Mouse (Mus musculus) embryonic facial prominence, embryonic 10.5 days (tissue): Measurements from ENCODE around the gene Gnb3. TPM values are rescaled to one million over a fixed set of nuclear protein-coding genes. Genes with fewer than 3 reads are reported as not detected.
"Not testable (repeated sequence)": the region's sequence is repeated elsewhere in the genome, so short reads cannot be mapped to it uniquely, and the experiment has no call there.

ENCODE experiments used
- DNase-seq: peaks from one replicate; pipeline ENCODE4 v3.0.0-alpha.2; 2017; ENCODE audit warnings: low spot score
- H3K27ac ChIP-seq: fragments of 300-500 bp; sonication (generic); replicated peaks from 2 replicates; pipeline ENCODE4 v1.5.1; 2016; ENCODE audit warnings: mild to moderate bottlenecking
- H3K27me3 ChIP-seq: fragments of 300-500 bp; sonication (generic); replicated peaks from 2 replicates; pipeline ENCODE4 v1.6.1; 2016; ENCODE audit warnings: low read depth, mild to moderate bottlenecking; ENCODE audit not compliant: poor library complexity, severe bottlenecking
- H3K36me3 ChIP-seq: fragments of 300-500 bp; sonication (generic); replicated peaks from 2 replicates; pipeline ENCODE4 v1.6.1; 2016; ENCODE audit warnings: mild to moderate bottlenecking, moderate library complexity
- H3K4me1 ChIP-seq: fragments of 300-500 bp; sonication (generic); 2 replicates; pipeline ENCODE4 v1.6.1; 2016
- H3K4me3 ChIP-seq: fragments of 300-500 bp; sonication (generic); 2 replicates; pipeline ENCODE4 v1.5.1; 2016; ENCODE audit warnings: mild to moderate bottlenecking, moderate library complexity
- H3K9me3 ChIP-seq: fragments of 300-500 bp; sonication (generic); 2 replicates; pipeline ENCODE4 v1.6.1; 2016; ENCODE audit warnings: mild to moderate bottlenecking
- WGBS: fragments of 180-500 bp; shearing (Covaris S2); methylation state at CpG from one replicate; pipeline ENCODE4 v1.1.7; 2016; 5-methylcytosine and 5-hydroxymethylcytosine counted together
- polyA plus RNA-seq: library from polyadenylated mRNA; unstranded; fragments of >200 nt; fragmentation: Nextera tagmentation; extraction: Ambion mirVana; gene quantifications from 2 replicates; pipeline ENCODE4 v1.2.1, GENCODE M21; 2016

Gene Gnb3
- polyA plus RNA-seq, 1 experiment from 2014 or later = 0.97 TPM

- Histone ChIP-seq H3K4me3 (no peak overlapping the region), H3K4me1 (peaks cover 37% of the 10 kb centered on the region), H3K27ac (no peak overlapping the region), H3K27me3 (no peaks in the 10 kb centered on the region), H3K9me3 (no peaks in the 10 kb centered on the region), H3K36me3 (no peaks in the 10 kb centered on the region)
- 88% methylated on average over 3 of the region's 3 CpGs for WGBS
- DNase-seq = no peak
Observed at GRCm38 (mm10) chr6:124804341-124804740, 35.7 kb downstream of the Gnb3 start.

DNA sequence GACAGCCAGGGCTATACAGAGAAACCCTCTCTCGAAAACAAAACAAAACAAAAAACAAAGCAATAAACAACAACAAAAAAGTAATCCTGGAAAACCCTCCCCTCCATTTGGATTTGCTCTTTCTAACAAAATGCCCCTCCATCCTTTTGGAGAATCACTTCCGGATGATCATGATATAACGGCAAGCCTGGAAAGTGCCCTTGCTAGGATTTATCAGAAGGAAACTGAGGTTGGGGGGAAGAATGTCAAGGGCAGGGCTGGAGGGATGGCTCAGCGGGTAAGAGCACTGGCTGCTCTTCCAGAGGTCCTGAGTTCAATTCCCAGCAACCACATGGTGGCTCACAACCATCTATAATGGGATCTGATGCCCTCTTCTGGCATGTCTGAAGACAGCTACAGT, 36.4 kb downstream of the Gnb3 start:
- WGBS = 94% methylated on average over 4 of the region's 4 CpGs
- DNase-seq = not testable (repeated sequence)

GRCm38 (mm10) chr6:124803061-124803460, 37.0 kb downstream of the Gnb3 start:
- Histone ChIP-seq H3K36me3 (no peaks in the 10 kb centered on the region), H3K4me3 (no peak overlapping the region), H3K27ac (no peak overlapping the region), H3K9me3 (no peaks in the 10 kb centered on the region), H3K27me3 (no peaks in the 10 kb centered on the region), H3K4me1 (peaks cover 24% of the 10 kb centered on the region)
- DNase-seq = no peak
- 75% methylated on average over 3 of the region's 3 CpGs for WGBS

More for the DNA sequence above, 36.4 kb downstream of the Gnb3 start:
- peaks cover 31% of the 10 kb centered on the region for H3K4me1 ChIP-seq
- H3K9me3 ChIP-seq, H3K27me3 ChIP-seq, H3K4me3 ChIP-seq, H3K27ac ChIP-seq, H3K36me3 ChIP-seq: not testable (repeated sequence)

GRCm38 (mm10) chr6:124802400-124802799, 37.7 kb downstream of the Gnb3 start:
- H3K4me1 ChIP-seq = peaks cover 22% of the 10 kb centered on the region
- not testable (repeated sequence) for H3K36me3 ChIP-seq, H3K9me3 ChIP-seq, H3K27me3 ChIP-seq
- 8% methylated on average over 7 of the region's 9 CpGs for WGBS
- peak overlapping the region; percentile 41; the same call in 1 of the 2 replicates for H3K4me3 ChIP-seq
- DNase-seq = peak; percentile 61
- H3K27ac ChIP-seq = peak overlapping the region; percentile 55

DNA sequence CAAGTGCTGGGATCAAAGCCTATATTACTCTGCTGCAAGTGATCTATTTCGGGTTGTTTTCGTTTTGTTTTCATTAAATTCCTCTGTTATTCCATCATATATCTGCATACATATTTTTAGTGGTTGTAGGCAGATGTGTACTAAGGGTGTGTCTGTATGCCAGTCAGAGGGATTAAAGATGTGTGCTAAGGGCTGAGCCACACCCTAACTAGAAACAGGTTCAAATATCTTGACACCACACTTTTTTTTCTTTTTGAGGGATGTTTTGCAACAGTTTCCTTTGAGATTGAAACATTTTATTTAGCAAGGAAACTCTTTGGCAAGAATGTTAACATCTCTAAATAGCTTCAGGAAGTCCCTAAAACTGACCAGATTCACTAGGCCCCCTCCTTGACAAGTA, 43.9 kb downstream of the Gnb3 start:
- DNase-seq = no peak
- Histone ChIP-seq H3K27ac (no peak overlapping the region), H3K9me3 (no peaks in the 10 kb centered on the region), H3K4me3 (no peak overlapping the region), H3K27me3 (no peaks in the 10 kb centered on the region), H3K4me1 (no peaks in the 10 kb centered on the region), H3K36me3 (peaks cover 20% of the 10 kb centered on the region)
- WGBS = 84% methylated on average over 2 of the region's 2 CpGs

- Histone ChIP-seq H3K36me3 (peaks cover 20% of the 10 kb centered on the region), H3K27ac (no peak overlapping the region), H3K9me3 (no peaks in the 10 kb centered on the region), H3K4me1 (no peaks in the 10 kb centered on the region), H3K4me3 (no peak overlapping the region), H3K27me3 (no peaks in the 10 kb centered on the region)
- WGBS = 79% methylated on average over 4 of the region's 4 CpGs
- no peak for DNase-seq
Observed at GRCm38 (mm10) chr6:124795781-124796180, 44.3 kb downstream of the Gnb3 start.

GRCm38 (mm10) chr6:124791911-124792310, 48.2 kb downstream of the Gnb3 start:
- no peaks in the 10 kb centered on the region for H3K4me1 ChIP-seq
- H3K27me3 ChIP-seq = no peaks in the 10 kb centered on the region
- H3K36me3 ChIP-seq = peaks cover 20% of the 10 kb centered on the region
- 87% methylated on average over 3 of the region's 3 CpGs for WGBS
- H3K4me3 ChIP-seq = no peak overlapping the region
- H3K9me3 ChIP-seq = no peaks in the 10 kb centered on the region
- no peak overlapping the region for H3K27ac ChIP-seq
- DNase-seq = no peak

- 66% methylated on average over 4 of the region's 4 CpGs for WGBS
- Histone ChIP-seq H3K4me3 (no peak overlapping the region), H3K36me3 (peaks cover 8% of the 10 kb centered on the region), H3K27me3 (no peaks in the 10 kb centered on the region), H3K27ac (no peak overlapping the region), H3K9me3 (no peaks in the 10 kb centered on the region), H3K4me1 (no peaks in the 10 kb centered on the region)
- DNase-seq = no peak
Observed at GRCm38 (mm10) chr6:124790121-124790520, 50.0 kb downstream of the Gnb3 start.

- WGBS = 89% methylated on average over 4 of the region's 4 CpGs
- H3K27ac ChIP-seq = no peak overlapping the region
Observed at GRCm38 (mm10) chr6:124789519-124789918, 50.6 kb downstream of the Gnb3 start.

DNA sequence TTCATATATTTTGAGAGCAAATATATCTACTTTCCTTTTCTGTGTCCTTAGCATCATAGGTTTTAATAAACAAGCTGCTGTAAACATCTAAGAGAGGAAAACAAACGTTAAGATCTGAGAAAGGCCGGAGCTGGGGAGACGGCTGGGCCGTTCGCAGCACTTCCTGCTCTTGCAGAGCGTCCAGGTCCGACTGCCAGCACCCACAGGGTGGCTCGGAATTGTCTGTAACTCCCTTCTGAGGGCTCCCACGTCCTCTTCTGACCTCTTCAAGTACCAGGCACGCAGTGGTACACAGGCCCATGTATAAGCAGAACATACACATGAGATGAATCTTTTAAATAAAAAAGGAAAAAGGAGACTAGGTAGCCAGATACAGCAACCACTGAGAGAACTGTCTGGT, 52.4 kb downstream of the Gnb3 start:
- WGBS = 82% methylated on average over 10 of the region's 10 CpGs
- Histone ChIP-seq H3K36me3 (peaks cover 4% of the 10 kb centered on the region), H3K9me3 (no peaks in the 10 kb centered on the region), H3K4me1 (peaks cover 3% of the 10 kb centered on the region), H3K27me3 (no peaks in the 10 kb centered on the region), H3K27ac (no peak overlapping the region), H3K4me3 (no peak overlapping the region)
- DNase-seq = no peak

More at GRCm38 (mm10) chr6:124789519-124789918, 50.6 kb downstream of the Gnb3 start:
- no peak for DNase-seq
- H3K27me3 ChIP-seq = no peaks in the 10 kb centered on the region
- no peak overlapping the region for H3K4me3 ChIP-seq
- peaks cover 8% of the 10 kb centered on the region for H3K36me3 ChIP-seq
- no peaks in the 10 kb centered on the region for H3K9me3 ChIP-seq
- H3K4me1 ChIP-seq = no peaks in the 10 kb centered on the region

GRCm38 (mm10) chr6:124786756-124787420, 53.2 kb downstream of the Gnb3 start:
- WGBS = 63% methylated on average over 8 of the region's 8 CpGs
- Histone ChIP-seq H3K36me3 (no peaks in the 10 kb centered on the region; the same call in 1 of the 2 replicates), H3K4me1 (peaks cover 8% of the 10 kb centered on the region), H3K9me3 (no peaks in the 10 kb centered on the region), H3K27me3 (no peaks in the 10 kb centered on the region), H3K27ac (no peak overlapping the region), H3K4me3 (no peak overlapping the region)
- no peak for DNase-seq
